Mouse (Mus musculus): ENCODE measurements around the gene Ace2. TPM values are rescaled to one million over a fixed set of nuclear protein-coding genes. Genes with fewer than 3 reads are reported as not detected.

Gene Ace2
- total and polyA plus RNA-seq, 2 experiments from 2014 or later: 0.05 to 0.68 TPM

- WGBS: 75% methylated on average over 2 of the region's 2 CpGs
- ATAC-seq (ENCODE audit: low FRiP score) (no peak), DNase-seq (ENCODE audit: low spot score) (no peak)
- TF ChIP-seq CTCF (IDR thresholded peaks at IDR 0.05): no peak
- Histone ChIP-seq H3K4me2 (ENCODE audit: low read depth, low read length, poor library complexity, severe bottlenecking) (no peak overlapping the region), H3K9me3 (ENCODE audit: low read length) (no peaks in the 10 kb centered on the region), H3K27me3 (ENCODE audit: insufficient read depth, low read length) (peaks cover 4% of the 10 kb centered on the region; the same call in 1 of the 2 replicates), H3K36me3 (ENCODE audit: insufficient read depth, low read length) (no peaks in the 10 kb centered on the region), H3K27ac (ENCODE audit: low read depth, low read length) (no peak overlapping the region), H3K4me3 (ENCODE audit: low read depth, low read length) (no peak overlapping the region), H3K9ac (replicated peaks; ENCODE audit: low read length, poor library complexity, severe bottlenecking) (no peak overlapping the region), H3K4me1 (ENCODE audit: insufficient read depth, low read length) (no peaks in the 10 kb centered on the region)
Observed at GRCm38 (mm10) chrX:164171034-164171433, 31.9 kb downstream of the Ace2 start.

DNA sequence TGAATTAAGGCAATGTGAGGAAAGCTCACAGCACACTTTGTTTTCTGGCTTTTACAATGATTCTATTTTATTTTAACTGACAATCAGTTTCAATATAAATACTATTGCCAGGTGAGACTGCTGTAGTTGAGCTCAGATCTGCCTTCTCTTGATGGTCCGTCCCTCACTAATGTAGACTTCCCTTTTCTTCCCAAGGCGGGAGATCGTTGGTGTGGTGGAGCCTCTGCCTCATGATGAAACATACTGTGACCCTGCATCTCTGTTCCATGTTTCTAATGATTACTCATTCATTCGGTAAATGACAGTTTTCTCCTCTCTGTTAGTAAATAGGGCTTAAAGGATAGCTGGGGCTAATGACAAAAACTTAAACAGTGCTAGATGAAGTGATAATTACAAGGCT lies 34.7 kb downstream of the Ace2 start:
- H3K4me3 ChIP-seq (ENCODE audit: low read depth, low read length): no peak overlapping the region
- DNase-seq (ENCODE audit: low spot score) (no peak), ATAC-seq (ENCODE audit: low FRiP score) (no peak)
- no peaks in the 10 kb centered on the region for H3K36me3 ChIP-seq (ENCODE audit: insufficient read depth, low read length)
- TF ChIP-seq CTCF (IDR thresholded peaks at IDR 0.05): no peak
- no peaks in the 10 kb centered on the region for H3K9me3 ChIP-seq (ENCODE audit: low read length)
- no peak overlapping the region for H3K4me2 ChIP-seq (ENCODE audit: low read depth, low read length, poor library complexity, severe bottlenecking)
- H3K9ac ChIP-seq (replicated peaks; ENCODE audit: low read length, poor library complexity, severe bottlenecking): no peak overlapping the region
- H3K27me3 ChIP-seq (ENCODE audit: insufficient read depth, low read length): no peaks in the 10 kb centered on the region; the same call in 1 of the 2 replicates
- H3K4me1 ChIP-seq (ENCODE audit: insufficient read depth, low read length): no peaks in the 10 kb centered on the region
- WGBS: 93% methylated on average over 4 of the region's 4 CpGs
- no peak overlapping the region for H3K27ac ChIP-seq (ENCODE audit: low read depth, low read length)

- Histone ChIP-seq H3K9ac (replicated peaks; ENCODE audit: low read length, poor library complexity, severe bottlenecking) (no peak overlapping the region), H3K27ac (ENCODE audit: low read depth, low read length) (no peak overlapping the region), H3K36me3 (ENCODE audit: insufficient read depth, low read length) (no peaks in the 10 kb centered on the region), H3K4me2 (ENCODE audit: low read depth, low read length, poor library complexity, severe bottlenecking) (no peak overlapping the region), H3K9me3 (ENCODE audit: low read length) (no peaks in the 10 kb centered on the region), H3K4me3 (ENCODE audit: low read depth, low read length) (no peak overlapping the region), H3K27me3 (ENCODE audit: insufficient read depth, low read length) (no peaks in the 10 kb centered on the region; the same call in 1 of the 2 replicates), H3K4me1 (ENCODE audit: insufficient read depth, low read length) (no peaks in the 10 kb centered on the region)
- TF ChIP-seq CTCF (IDR thresholded peaks at IDR 0.05): no peak
- WGBS: 100% methylated on average over 1 of the region's 1 CpGs
- ATAC-seq (ENCODE audit: low FRiP score) (no peak), DNase-seq (ENCODE audit: low spot score) (no peak)
Observed at GRCm38 (mm10) chrX:164175311-164175710, 36.2 kb downstream of the Ace2 start.

DNA sequence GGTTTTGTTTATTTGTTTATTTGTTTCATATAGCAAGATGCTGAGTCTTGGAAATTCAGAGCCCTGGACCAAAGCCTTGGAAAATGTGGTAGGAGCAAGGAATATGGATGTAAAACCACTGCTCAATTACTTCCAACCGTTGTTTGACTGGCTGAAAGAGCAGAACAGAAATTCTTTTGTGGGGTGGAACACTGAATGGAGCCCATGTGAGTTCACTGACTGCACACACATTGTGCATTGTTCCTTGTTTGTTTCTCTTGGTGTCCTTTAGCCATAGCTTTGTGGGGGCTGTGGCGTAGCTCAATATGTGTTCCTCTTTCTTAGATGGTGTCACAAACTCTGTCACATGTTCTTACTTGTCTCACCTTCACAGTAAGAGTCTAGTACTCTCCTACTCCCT lies 36.6 kb downstream of the Ace2 start:
- Histone ChIP-seq H3K27me3 (ENCODE audit: insufficient read depth, low read length) (no peaks in the 10 kb centered on the region; the same call in 1 of the 2 replicates), H3K4me2 (ENCODE audit: low read depth, low read length, poor library complexity, severe bottlenecking) (no peak overlapping the region), H3K9ac (replicated peaks; ENCODE audit: low read length, poor library complexity, severe bottlenecking) (no peak overlapping the region), H3K4me3 (ENCODE audit: low read depth, low read length) (no peak overlapping the region), H3K36me3 (ENCODE audit: insufficient read depth, low read length) (no peaks in the 10 kb centered on the region), H3K4me1 (ENCODE audit: insufficient read depth, low read length) (no peaks in the 10 kb centered on the region), H3K9me3 (ENCODE audit: low read length) (no peaks in the 10 kb centered on the region), H3K27ac (ENCODE audit: low read depth, low read length) (no peak overlapping the region)
- WGBS: 71% methylated on average over 2 of the region's 2 CpGs
- ATAC-seq (ENCODE audit: low FRiP score) (no peak), DNase-seq (ENCODE audit: low spot score) (no peak)
- no peak for TF ChIP-seq CTCF (IDR thresholded peaks at IDR 0.05)

DNA sequence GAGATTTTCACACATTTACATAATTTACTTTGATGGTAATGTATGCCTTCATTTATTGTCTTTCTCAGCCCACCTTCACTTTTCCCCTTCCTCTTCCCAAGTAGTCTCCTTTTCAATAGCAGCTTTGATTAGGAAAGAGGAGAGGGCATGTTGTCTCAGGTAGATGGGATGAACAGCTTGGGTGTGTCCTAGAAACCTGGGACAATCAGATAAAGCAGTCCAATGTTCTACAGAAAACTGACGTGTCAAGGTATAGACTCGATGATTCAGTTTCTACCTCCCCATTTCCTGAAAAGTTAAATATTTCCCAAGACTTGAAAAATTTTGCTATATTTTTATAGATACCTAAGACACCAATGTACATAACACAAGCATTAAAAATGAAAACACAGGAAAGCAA lies 39.7 kb downstream of the Ace2 start:
- no peak for DNase-seq (ENCODE audit: low spot score)
- TF ChIP-seq CTCF (IDR thresholded peaks at IDR 0.05): no peak
- no peaks in the 10 kb centered on the region for H3K9me3 ChIP-seq (ENCODE audit: low read length)
- H3K36me3 ChIP-seq (ENCODE audit: insufficient read depth, low read length): no peaks in the 10 kb centered on the region
- WGBS: 95% methylated on average over 2 of the region's 2 CpGs
- no peak overlapping the region for H3K4me3 ChIP-seq (ENCODE audit: low read depth, low read length)
- H3K4me1 ChIP-seq (ENCODE audit: insufficient read depth, low read length): no peaks in the 10 kb centered on the region
- H3K27ac ChIP-seq (ENCODE audit: low read depth, low read length): no peak overlapping the region
- no peak for ATAC-seq (ENCODE audit: low FRiP score)
- H3K9ac ChIP-seq (replicated peaks; ENCODE audit: low read length, poor library complexity, severe bottlenecking): no peak overlapping the region
- no peaks in the 10 kb centered on the region for H3K27me3 ChIP-seq (ENCODE audit: insufficient read depth, low read length)
- no peak overlapping the region for H3K4me2 ChIP-seq (ENCODE audit: low read depth, low read length, poor library complexity, severe bottlenecking)

GRCm38 (mm10) chrX:164179746-164180145 lies 40.6 kb downstream of the Ace2 start:
- Histone ChIP-seq H3K4me2 (ENCODE audit: low read depth, low read length, poor library complexity, severe bottlenecking) (no peak overlapping the region), H3K4me3 (ENCODE audit: low read depth, low read length) (no peak overlapping the region), H3K36me3 (ENCODE audit: insufficient read depth, low read length) (no peaks in the 10 kb centered on the region), H3K4me1 (ENCODE audit: insufficient read depth, low read length) (no peaks in the 10 kb centered on the region), H3K27me3 (ENCODE audit: insufficient read depth, low read length) (no peaks in the 10 kb centered on the region), H3K27ac (ENCODE audit: low read depth, low read length) (no peak overlapping the region), H3K9me3 (ENCODE audit: low read length) (no peaks in the 10 kb centered on the region), H3K9ac (replicated peaks; ENCODE audit: low read length, poor library complexity, severe bottlenecking) (no peak overlapping the region)
- peak; percentile 79 for TF ChIP-seq CTCF (IDR thresholded peaks at IDR 0.05)
- ATAC-seq (ENCODE audit: low FRiP score): no peak
- DNase-seq (ENCODE audit: low spot score): peak; percentile 60
- WGBS: 12% methylated on average over 3 of the region's 3 CpGs
